Mouse (Mus musculus) myocyte (in vitro differentiated cells): ENCODE results near the gene Zfp687.

ENCODE experiments used
- E2F4 ChIP-seq: IDR thresholded peaks from one replicate; pipeline ENCODE4 v1.6.1; 2011; ENCODE audit warnings: mild to moderate bottlenecking, control low read depth, moderate library complexity; ENCODE audit not compliant: insufficient read depth
- MAX ChIP-seq: IDR thresholded peaks from one replicate; pipeline ENCODE4 v1.6.1; 2011; ENCODE audit warnings: low read depth, mild to moderate bottlenecking, control low read depth
- MYOG ChIP-seq, 3 experiments: IDR thresholded peaks; one replicate each; pipeline ENCODE4 v1.6.1; 2011; ENCODE audit warnings: control low read depth in 2 of 3, low read depth in 2 of 3, mild to moderate bottlenecking in 2 of 3; ENCODE audit not compliant: insufficient read length in 2 of 3, control insufficient read depth in 1 of 3, insufficient read depth in 1 of 3
- POLR2A ChIP-seq: IDR thresholded peaks from one replicate; pipeline ENCODE4 v1.6.1; 2011; ENCODE audit warnings: low read depth, mild to moderate bottlenecking, control low read depth, moderate library complexity; ENCODE audit not compliant: insufficient read length
- POLR2AphosphoS2 ChIP-seq: IDR thresholded peaks from one replicate; pipeline ENCODE4 v1.6.1; 2011; ENCODE audit warnings: low read depth, control low read depth; ENCODE audit not compliant: insufficient read length
- SRF ChIP-seq: IDR thresholded peaks from one replicate; pipeline ENCODE4 v1.6.1; 2011; ENCODE audit warnings: low read depth; ENCODE audit not compliant: control insufficient read depth, insufficient read length
- TCF12 ChIP-seq: IDR thresholded peaks from one replicate; pipeline ENCODE4 v1.6.1; 2011; ENCODE audit warnings: mild to moderate bottlenecking, control low read depth; ENCODE audit not compliant: poor library complexity, insufficient read depth, severe bottlenecking
- USF1 ChIP-seq: IDR thresholded peaks from one replicate; pipeline ENCODE4 v1.6.1; 2011; ENCODE audit warnings: low read depth, mild to moderate bottlenecking, control low read depth, moderate library complexity

GRCm38 (mm10) chr3:95024551-95024950, 9.3 kb upstream of the Zfp687 start:
- TF ChIP-seq USF1, result no peak
- no peak for TF ChIP-seq POLR2A
- no peak for TF ChIP-seq MYOG (IDR thresholded peaks at IDR 0.05; ENCODE audit: control insufficient read depth in 1 of 3, insufficient read depth in 1 of 3, insufficient read length in 2 of 3, low read depth in 2 of 3)
- no peak for TF ChIP-seq E2F4
- no peak for TF ChIP-seq TCF12
- TF ChIP-seq POLR2AphosphoS2, result no peak
- TF ChIP-seq SRF, result no peak
- TF ChIP-seq MAX, result no peak
